Comparison of ENCODE assay signal across 26 mouse cellular contexts in genomic region chr8:127609316-127609715, GRCm38 (mm10).
DNase-seq lines count a peak whose midpoint lies in the region; ATAC-seq and TF ChIP-seq lines count a peak whose summit lies in the region.
"Had no signal": no experiment of that assay in that cellular context is flagged by ENCODE, and none has a peak within 500 bp of the region (broad histone marks: within the 10 kb centered on the region; RNA-seq: fewer than 3 reads in every experiment).

No protein-coding gene starts in this region.

- H3K4me2 ChIP-seq in midbrain, embryonic 14.5 days (ENCODE audit: low read length), result no peak overlapping the region
- H3K4me2 ChIP-seq: heart, embryonic 13.5 days; hindbrain, embryonic 14.5 days; limb, embryonic 12.5 days; liver, embryonic 15.5 days; lung, embryonic 14.5 days; neural tube, embryonic 12.5 days had no signal

- intact Hi-C loops in left cerebral cortex, postnatal 14 days (cut with DNase I), result no loop called here
- intact Hi-C loops in left cerebral cortex, adult 2 months (cut with DNase I), result loop anchor here (5.0 kb wide), 1 partner anchor 753 kb away; no protein-coding TSS in a partner anchor

- TF ChIP-seq CTCF in left cerebral cortex, adult 2 months (IDR thresholded peaks at IDR 0.05), result no peak
- TF ChIP-seq CTCF in brain, embryonic 14.5 days (IDR thresholded peaks at IDR 0.05; ENCODE audit: borderline replicate concordance, extremely low read depth, insufficient read depth, insufficient read length), result no peak

- no peaks in the 10 kb centered on the region for H3K36me3 ChIP-seq in midbrain, embryonic 14.5 days (ENCODE audit: control insufficient read depth, insufficient read depth, low read length)
- H3K36me3 ChIP-seq: G1E; liver, embryonic 15.5 days had no signal

- no peaks in the 10 kb centered on the region for H3K27me3 ChIP-seq in midbrain, embryonic 14.5 days (ENCODE audit: control insufficient read depth, insufficient read depth, low read length)
- H3K27me3 ChIP-seq: heart, embryonic 13.5 days; limb, embryonic 12.5 days; liver, embryonic 15.5 days; neural tube, embryonic 12.5 days had no signal

- H3K27ac ChIP-seq in left cerebral cortex, adult 2 months, result no peak overlapping the region
- no peak overlapping the region for H3K27ac ChIP-seq in midbrain, embryonic 14.5 days (replicated peaks; ENCODE audit: low read depth, low read length)
- H3K27ac ChIP-seq: heart, embryonic 13.5 days; hindbrain, embryonic 14.5 days; limb, embryonic 12.5 days; liver, embryonic 15.5 days; neural tube, embryonic 12.5 days had no signal

- peak; percentile 11 for DNase-seq in cerebellum, adult 11-12 months
- no peak for DNase-seq in cerebellum, postnatal 4 days (ENCODE audit: low spot score in 2 of 2)
- no peak for DNase-seq in frontal cortex, postnatal 25 days (ENCODE audit: low spot score in 2 of 2)
- peak; percentile 6 to 9 for DNase-seq in left cerebral cortex, postnatal 14 days (ENCODE audit: low spot score in 2 of 2)
- no peak for DNase-seq in left cerebral cortex, adult 2 months (ENCODE audit: extremely low spot score in 1 of 2, low spot score in 2 of 2)
- peak; percentile 38 for DNase-seq in brain, embryonic 14.5 days (ENCODE audit: low read depth)
- no peak for DNase-seq in midbrain, embryonic 14.5 days
- DNase-seq: adrenal gland, postnatal 10 days; forebrain, postnatal 0 days; gastrocnemius, postnatal 14 days; heart, postnatal 10 days; kidney, adult 9 months; kidney, postnatal 10 days; lung, embryonic 14.5 days; lung, postnatal 14 days had no signal

- no peaks in the 10 kb centered on the region for H3K9me3 ChIP-seq in midbrain, embryonic 14.5 days (ENCODE audit: control insufficient read depth, low read length)
- H3K9me3 ChIP-seq: heart, embryonic 13.5 days; limb, embryonic 12.5 days; liver, embryonic 15.5 days; neural tube, embryonic 12.5 days had no signal

- H3K4me1 ChIP-seq in midbrain, embryonic 14.5 days (ENCODE audit: control insufficient read depth, insufficient read depth, low read length), result 0 out of 2 replicates have a peak, but pooled peaks cover 2% of the 10 kb centered on the region
- H3K4me1 ChIP-seq: limb, embryonic 12.5 days; liver, embryonic 15.5 days; neural tube, embryonic 12.5 days had no signal

- no peak for TF ChIP-seq POLR2A in brain, embryonic 14.5 days (IDR thresholded peaks at IDR 0.05; ENCODE audit: borderline replicate concordance, extremely low read depth, insufficient read depth, insufficient read length, poor library complexity, severe bottlenecking)

- no peak overlapping the region for H3K9ac ChIP-seq in midbrain, embryonic 14.5 days (replicated peaks; ENCODE audit: low read length)
- H3K9ac ChIP-seq: forebrain, postnatal 0 days; heart, embryonic 13.5 days; hindbrain, embryonic 14.5 days; limb, embryonic 12.5 days; liver, embryonic 15.5 days; lung, embryonic 14.5 days; neural tube, embryonic 12.5 days had no signal

- H3K4me3 ChIP-seq in left cerebral cortex, adult 2 months, result no peak overlapping the region
- H3K4me3 ChIP-seq in midbrain, embryonic 14.5 days (replicated peaks; ENCODE audit: low read depth, low read length), result no peak overlapping the region
- H3K4me3 ChIP-seq: erythroblast, embryonic 14.5 days; heart, embryonic 13.5 days; limb, embryonic 12.5 days; liver, embryonic 15.5 days; myocyte; neural tube, embryonic 12.5 days had no signal

- WGBS in midbrain, embryonic 14.5 days, result 85% methylated on average over 10 of the region's 10 CpGs

- peak; percentile 61 for ATAC-seq in frontal cortex, adult (ENCODE audit: low TSS enrichment)
- no peak for ATAC-seq in midbrain, embryonic 14.5 days (ENCODE audit: low FRiP score, low TSS enrichment)
- ATAC-seq: forebrain, postnatal 0 days; intestine, postnatal 0 days; midbrain, embryonic 16.5 days had no signal

Comparison
In these comparisons a context has a peak if more than half of its experiments do, and no peak if none do; other contexts are left out.
1. DNase-seq: peak in cerebellum, adult 11-12 months (single experiment), left cerebral cortex, postnatal 14 days (2 of 2) and brain, embryonic 14.5 days (single experiment); none in cerebellum, postnatal 4 days (0 of 2), frontal cortex, postnatal 25 days (0 of 2), left cerebral cortex, adult 2 months (0 of 2) and midbrain, embryonic 14.5 days (single experiment).